Mouse (Mus musculus) CH12.LX (cell line): ENCODE results near the gene Hacl1.

Source experiments
- EP300 ChIP-seq: IDR thresholded peaks from 2 replicates; pipeline ENCODE4 v1.6.1; 2011; ENCODE audit warnings: low read length, improper control_type of control experiment
- POLR2A ChIP-seq: IDR thresholded peaks from 2 replicates; pipeline ENCODE4 v1.6.1; 2011; ENCODE audit warnings: low read depth, mild to moderate bottlenecking, improper control_type of control experiment, low read length
- RAD21 ChIP-seq: IDR thresholded peaks from 2 replicates; pipeline ENCODE4 v1.6.1; 2011; ENCODE audit warnings: low read depth, mild to moderate bottlenecking, low read length, improper control_type of control experiment, moderate library complexity

GRCm38 (mm10) chr14:31640346-31640889 is 668 bp downstream of the Hacl1 start, which contains the start of gene Gm49387:
- TF ChIP-seq POLR2A (no peak), EP300 (no peak), RAD21 (no peak)
